Mouse (Mus musculus): ENCODE measurements at regions not wholly inside any gene's neighbourhood (a gene's known extent, or its start where the extent isn't known, plus 50 kb on each side); places are given as distances from the start of the nearest gene placed in this dataset.

- 79% methylated on average over 7 of the region's 7 CpGs for WGBS
- Histone ChIP-seq H3K4me1 (replicated peaks; ENCODE audit: control insufficient read depth, insufficient read depth) (no peaks in the 10 kb centered on the region), H3K4me2 (replicated peaks; ENCODE audit: low read depth) (no peak overlapping the region), H3K4me3 (ENCODE audit: low read depth, low read length) (no peak overlapping the region), H3K36me3 (ENCODE audit: control insufficient read depth, insufficient read depth, low read length) (no peaks in the 10 kb centered on the region), H3K27me3 (ENCODE audit: control insufficient read depth, insufficient read depth, low read length) (no peaks in the 10 kb centered on the region), H3K9ac (ENCODE audit: low read length) (no peak overlapping the region), H3K9me3 (ENCODE audit: control insufficient read depth, low read length) (no peaks in the 10 kb centered on the region), H3K27ac (replicated peaks) (no peak overlapping the region)
- TF ChIP-seq EP300 (optimal IDR thresholded peaks at IDR 0.05) (no peak), CTCF (IDR thresholded peaks at IDR 0.05; ENCODE audit: low read depth) (no peak)
- DNase-seq (ENCODE audit: low spot score) (no peak), ATAC-seq (ENCODE audit: low FRiP score, low TSS enrichment) (no peak)
Observed at GRCm38 (mm10) chr2:48586162-48586830, 227.6 kb upstream of the Acvr2a start.

GRCm38 (mm10) chr2:48586831-48587169 is 227.1 kb upstream of the Acvr2a start:
- H3K9ac ChIP-seq (ENCODE audit: low read length): no peak overlapping the region
- H3K9me3 ChIP-seq (ENCODE audit: control insufficient read depth, low read length): no peaks in the 10 kb centered on the region
- H3K4me1 ChIP-seq (replicated peaks; ENCODE audit: control insufficient read depth, insufficient read depth): no peaks in the 10 kb centered on the region
- 79% methylated on average over 4 of the region's 4 CpGs for WGBS
- H3K27ac ChIP-seq (replicated peaks): no peak overlapping the region
- no peak for TF ChIP-seq EP300 (optimal IDR thresholded peaks at IDR 0.05)
- TF ChIP-seq CTCF (IDR thresholded peaks at IDR 0.05; ENCODE audit: low read depth): no peak
- no peak overlapping the region for H3K4me3 ChIP-seq (ENCODE audit: low read depth, low read length)
- H3K27me3 ChIP-seq (ENCODE audit: control insufficient read depth, insufficient read depth, low read length): no peaks in the 10 kb centered on the region
- DNase-seq (ENCODE audit: low spot score): no peak
- H3K36me3 ChIP-seq (ENCODE audit: control insufficient read depth, insufficient read depth, low read length): no peaks in the 10 kb centered on the region
- H3K4me2 ChIP-seq (replicated peaks; ENCODE audit: low read depth): no peak overlapping the region
- no peak for ATAC-seq (ENCODE audit: low FRiP score, low TSS enrichment)

- ATAC-seq (ENCODE audit: low FRiP score, low TSS enrichment): no peak
- H3K9me3 ChIP-seq (ENCODE audit: control insufficient read depth, low read length): no peaks in the 10 kb centered on the region
- no peaks in the 10 kb centered on the region for H3K36me3 ChIP-seq (ENCODE audit: control insufficient read depth, insufficient read depth, low read length)
- H3K4me2 ChIP-seq (replicated peaks; ENCODE audit: low read depth): no peak overlapping the region
- no peak for TF ChIP-seq CTCF (IDR thresholded peaks at IDR 0.05; ENCODE audit: low read depth)
- TF ChIP-seq EP300 (optimal IDR thresholded peaks at IDR 0.05): no peak
- no peak overlapping the region for H3K4me3 ChIP-seq (ENCODE audit: low read depth, low read length)
- H3K4me1 ChIP-seq (replicated peaks; ENCODE audit: control insufficient read depth, insufficient read depth): no peaks in the 10 kb centered on the region
- H3K9ac ChIP-seq (ENCODE audit: low read length): no peak overlapping the region
- H3K27me3 ChIP-seq (ENCODE audit: control insufficient read depth, insufficient read depth, low read length): no peaks in the 10 kb centered on the region
- DNase-seq (ENCODE audit: low spot score): no peak
- no peak overlapping the region for H3K27ac ChIP-seq (replicated peaks)
Observed at GRCm38 (mm10) chr2:48589709-48590108, 224.2 kb upstream of the Acvr2a start.

DNA sequence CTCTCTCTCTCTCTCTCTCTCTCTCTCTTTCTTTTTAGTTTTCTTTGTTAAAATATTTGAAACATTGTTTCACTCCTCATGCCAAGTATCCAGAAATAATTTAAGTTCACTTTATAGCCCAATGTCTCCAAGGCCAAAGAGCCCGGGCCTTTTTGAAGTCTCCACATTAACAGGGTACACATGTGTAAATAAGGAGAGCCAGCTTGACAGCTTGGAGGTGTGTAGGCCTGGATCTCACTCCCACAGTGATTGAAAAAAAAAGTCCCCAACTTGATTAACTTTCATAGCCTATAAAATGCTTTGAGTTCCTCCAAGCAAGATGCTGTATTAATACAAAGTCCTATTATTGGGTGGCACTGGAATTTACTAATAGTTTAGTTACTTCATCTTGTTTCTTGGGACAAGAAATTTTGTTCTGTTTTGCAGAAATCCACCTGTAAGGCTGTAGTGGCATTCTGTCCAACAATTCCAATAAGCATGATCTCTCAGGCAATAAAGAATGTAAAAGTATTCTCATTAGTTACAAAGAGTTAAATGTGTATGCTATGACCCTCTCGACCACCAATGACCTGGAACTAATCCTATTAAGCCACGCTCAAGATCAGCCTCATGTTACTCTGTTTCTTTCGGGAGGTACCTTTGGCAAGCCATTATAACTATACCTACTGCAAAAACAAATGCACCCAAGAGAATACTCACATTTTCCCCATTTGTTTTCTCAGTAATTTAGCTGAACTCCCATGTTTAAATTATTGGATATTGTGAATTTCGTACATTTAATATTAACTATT is 215.9 kb upstream of the Acvr2a start:
- no peaks in the 10 kb centered on the region for H3K36me3 ChIP-seq (ENCODE audit: control insufficient read depth, insufficient read depth, low read length)
- TF ChIP-seq CTCF (IDR thresholded peaks at IDR 0.05; ENCODE audit: low read depth): no peak
- TF ChIP-seq EP300 (optimal IDR thresholded peaks at IDR 0.05): no peak
- WGBS: 67% methylated on average over 5 of the region's 5 CpGs
- no peak overlapping the region for H3K4me3 ChIP-seq (ENCODE audit: low read depth, low read length)
- no peaks in the 10 kb centered on the region for H3K4me1 ChIP-seq (replicated peaks; ENCODE audit: control insufficient read depth, insufficient read depth)
- H3K4me2 ChIP-seq (replicated peaks; ENCODE audit: low read depth): no peak overlapping the region
- H3K27ac ChIP-seq (replicated peaks): no peak overlapping the region
- DNase-seq (ENCODE audit: low spot score): no peak
- H3K27me3 ChIP-seq (ENCODE audit: control insufficient read depth, insufficient read depth, low read length): no peaks in the 10 kb centered on the region
- no peak for ATAC-seq (ENCODE audit: low FRiP score, low TSS enrichment)
- no peak overlapping the region for H3K9ac ChIP-seq (ENCODE audit: low read length)
- H3K9me3 ChIP-seq (ENCODE audit: control insufficient read depth, low read length): no peaks in the 10 kb centered on the region

DNA sequence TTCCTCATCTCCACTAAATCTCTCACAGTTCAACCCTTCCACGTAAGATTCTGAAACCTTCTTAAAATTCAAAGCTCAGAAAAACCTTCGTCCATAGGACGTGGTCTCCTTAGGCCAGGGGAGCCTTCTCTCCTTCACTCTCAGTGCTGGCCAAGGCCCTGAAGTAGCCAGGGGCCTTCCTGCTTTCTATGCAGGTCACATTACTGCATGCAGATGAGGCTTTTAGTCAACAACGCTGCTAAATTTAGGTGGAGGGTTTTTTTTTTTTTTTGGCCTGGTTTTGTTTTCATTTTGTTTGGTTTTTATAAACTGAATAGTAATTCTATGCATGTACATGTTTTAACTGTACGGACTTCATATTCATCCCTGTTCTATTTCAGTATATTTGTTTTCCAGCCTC is 214.5 kb upstream of the Acvr2a start:
- Histone ChIP-seq H3K27me3 (ENCODE audit: control insufficient read depth, insufficient read depth, low read length) (no peaks in the 10 kb centered on the region), H3K36me3 (ENCODE audit: control insufficient read depth, insufficient read depth, low read length) (no peaks in the 10 kb centered on the region), H3K27ac (replicated peaks) (no peak overlapping the region), H3K4me1 (replicated peaks; ENCODE audit: control insufficient read depth, insufficient read depth) (no peaks in the 10 kb centered on the region), H3K4me3 (ENCODE audit: low read depth, low read length) (no peak overlapping the region), H3K9ac (ENCODE audit: low read length) (no peak overlapping the region), H3K9me3 (ENCODE audit: control insufficient read depth, low read length) (no peaks in the 10 kb centered on the region), H3K4me2 (replicated peaks; ENCODE audit: low read depth) (no peak overlapping the region)
- TF ChIP-seq EP300 (optimal IDR thresholded peaks at IDR 0.05) (no peak), CTCF (IDR thresholded peaks at IDR 0.05; ENCODE audit: low read depth) (no peak)
- ATAC-seq (ENCODE audit: low FRiP score, low TSS enrichment) (no peak), DNase-seq (ENCODE audit: low spot score) (no peak)
- 89% methylated on average over 5 of the region's 5 CpGs for WGBS

DNA sequence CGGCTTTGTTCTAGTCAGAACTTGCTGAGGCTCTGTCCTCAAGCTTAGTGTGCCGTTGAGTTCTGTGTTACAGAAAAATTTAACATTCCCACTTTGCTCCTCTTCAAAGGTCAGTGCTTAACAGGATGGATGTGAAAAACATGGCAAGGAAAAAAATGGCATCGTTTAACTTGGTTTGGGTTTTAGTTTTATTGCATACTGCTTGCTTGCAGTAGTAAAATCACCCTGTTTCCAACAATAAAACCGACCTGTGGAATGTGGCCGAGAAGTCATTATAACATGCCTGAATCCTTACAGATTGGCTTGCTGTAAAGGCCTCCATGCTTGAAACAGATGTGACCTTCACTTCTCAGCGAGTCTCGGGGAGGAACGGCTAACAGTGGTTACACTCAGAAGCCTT is 212.1 kb upstream of the Acvr2a start:
- H3K4me1 ChIP-seq (replicated peaks; ENCODE audit: control insufficient read depth, insufficient read depth): no peaks in the 10 kb centered on the region
- H3K4me3 ChIP-seq (ENCODE audit: low read depth, low read length): no peak overlapping the region
- no peak overlapping the region for H3K9ac ChIP-seq (ENCODE audit: low read length)
- no peak overlapping the region for H3K4me2 ChIP-seq (replicated peaks; ENCODE audit: low read depth)
- no peaks in the 10 kb centered on the region for H3K9me3 ChIP-seq (ENCODE audit: control insufficient read depth, low read length)
- WGBS: 75% methylated on average over 8 of the region's 8 CpGs
- no peaks in the 10 kb centered on the region for H3K36me3 ChIP-seq (ENCODE audit: control insufficient read depth, insufficient read depth, low read length)
- no peak overlapping the region for H3K27ac ChIP-seq (replicated peaks)
- DNase-seq (ENCODE audit: low spot score) (no peak), ATAC-seq (ENCODE audit: low FRiP score, low TSS enrichment) (no peak)
- H3K27me3 ChIP-seq (ENCODE audit: control insufficient read depth, insufficient read depth, low read length): no peaks in the 10 kb centered on the region
- TF ChIP-seq EP300 (optimal IDR thresholded peaks at IDR 0.05) (no peak), CTCF (IDR thresholded peaks at IDR 0.05; ENCODE audit: low read depth) (no peak)
